Mouse (Mus musculus) midbrain, embryonic 16.5 days (tissue): ENCODE data around the gene Ankle2. TPM values are rescaled to one million over a fixed set of nuclear protein-coding genes. Genes with fewer than 3 reads are reported as not detected.

Source experiments
- ATAC-seq: fragments of 200-750 bp; cut with Nextera tagmentation; 2 replicates; pipeline ENCODE4 v1.8.0; 2017; ENCODE audit warnings: moderate TSS enrichment
- H3K27ac ChIP-seq: fragments of 300-500 bp; sonication (generic); 2 replicates; pipeline ENCODE4 v1.5.1; 2014; ENCODE audit warnings: mild to moderate bottlenecking, low read length, mixed read lengths
- H3K27me3 ChIP-seq: fragments of 300-500 bp; sonication (generic); 2 replicates; pipeline ENCODE4 v1.6.1; 2014; ENCODE audit warnings: low read depth, low read length, mixed read lengths; ENCODE audit not compliant: control insufficient read depth, insufficient read depth
- H3K36me3 ChIP-seq: fragments of 300-500 bp; sonication (generic); 2 replicates; pipeline ENCODE4 v1.6.1; 2014; ENCODE audit warnings: mild to moderate bottlenecking, low read length, moderate library complexity, mixed read lengths; ENCODE audit not compliant: control insufficient read depth, insufficient read depth
- H3K4me1 ChIP-seq: fragments of 300-500 bp; sonication (generic); 2 replicates; pipeline ENCODE4 v1.6.1; 2014; ENCODE audit warnings: mild to moderate bottlenecking, low read length, mixed read lengths; ENCODE audit not compliant: control insufficient read depth, insufficient read depth
- H3K4me2 ChIP-seq: fragments of 300-500 bp; sonication (generic); 2 replicates; pipeline ENCODE4 v1.6.1; 2014; ENCODE audit warnings: mild to moderate bottlenecking, low read length, mixed read lengths
- H3K4me3 ChIP-seq: fragments of 300-500 bp; sonication (generic); 2 replicates; pipeline ENCODE4 v1.5.1; 2014; ENCODE audit warnings: low read depth, mild to moderate bottlenecking, low read length, moderate library complexity, mixed read lengths
- H3K9ac ChIP-seq: fragments of 300-500 bp; sonication (generic); 2 replicates; pipeline ENCODE4 v1.6.1; 2014; ENCODE audit warnings: low read depth, low read length, mixed read lengths
- H3K9me3 ChIP-seq: fragments of 300-500 bp; sonication (generic); replicated peaks from 2 replicates; pipeline ENCODE4 v1.6.1; 2014; ENCODE audit warnings: mild to moderate bottlenecking, low read length, mixed read lengths; ENCODE audit not compliant: control insufficient read depth, poor library complexity, severe bottlenecking
- WGBS: fragments of 180-500 bp; shearing (Covaris S2); extraction: QIAGEN DNeasy Blood & Tissue Kit; methylation state at CpG from one replicate; pipeline ENCODE4 v1.1.7; 2014; 5-methylcytosine and 5-hydroxymethylcytosine counted together
- polyA plus RNA-seq: library from polyadenylated mRNA; unstranded; fragments of >200 nt; fragmentation: Nextera tagmentation; extraction: Ambion mirVana; gene quantifications from 2 replicates; pipeline ENCODE4 v1.2.1, GENCODE M21; 2015

Gene Ankle2
- polyA plus RNA-seq, 1 experiment from 2014 or later, result 18.7 TPM

DNA sequence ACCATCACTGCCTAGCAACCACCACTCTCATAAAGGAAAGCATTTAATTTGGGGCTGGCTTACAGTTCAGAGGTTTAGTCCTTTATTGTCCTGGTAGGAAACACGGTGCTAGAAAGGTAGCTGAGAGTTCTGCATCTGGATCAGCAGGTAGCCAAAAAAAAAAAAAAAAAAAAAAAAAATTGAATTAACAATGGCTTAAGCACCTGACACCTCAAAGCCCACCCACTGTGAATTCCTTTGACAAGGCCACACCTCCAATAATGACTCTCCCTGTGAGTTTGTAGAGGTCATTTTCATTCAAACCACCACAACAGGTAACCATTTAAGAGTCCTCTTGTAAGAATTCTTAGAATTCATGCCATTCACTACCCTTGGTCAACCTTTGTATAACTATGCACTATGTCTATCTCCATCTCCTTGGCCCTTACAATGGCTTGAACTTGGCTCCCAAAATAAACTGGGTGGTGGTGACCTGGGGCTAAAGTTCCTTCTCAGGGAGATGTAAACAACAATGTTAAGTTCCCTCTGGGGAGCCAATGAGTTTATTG lies 3.4 kb upstream of the Ankle2 start:
- 56% methylated on average over 1 of the region's 1 CpGs for WGBS

GRCm38 (mm10) chr5:110230401-110230779 lies 414 bp upstream of the Ankle2 start:
- Histone ChIP-seq H3K27ac (peak overlapping the region; percentile 90), H3K4me2 (peak overlapping the region; percentile 73), H3K4me1 (peaks cover 21% of the 10 kb centered on the region), H3K9me3 (no peaks in the 10 kb centered on the region), H3K27me3 (no peaks in the 10 kb centered on the region), H3K36me3 (peaks cover 5% of the 10 kb centered on the region; the same call in 1 of the 2 replicates), H3K9ac (peak overlapping the region; percentile 87), H3K4me3 (peak overlapping the region; percentile 57)
- WGBS, result 8% methylated on average over 8 of the region's 8 CpGs
- peak; percentile 31 for ATAC-seq

More for the DNA sequence above, 3.4 kb upstream of the Ankle2 start:
- H3K9ac ChIP-seq, result no peak overlapping the region
- H3K27me3 ChIP-seq, result no peaks in the 10 kb centered on the region
- H3K36me3 ChIP-seq, result peaks cover 6% of the 10 kb centered on the region; the same call in 1 of the 2 replicates
- no peak overlapping the region for H3K4me3 ChIP-seq
- H3K4me1 ChIP-seq, result peaks cover 15% of the 10 kb centered on the region
- no peak overlapping the region for H3K4me2 ChIP-seq
- no peaks in the 10 kb centered on the region for H3K9me3 ChIP-seq
- ATAC-seq, result no peak
- no peak overlapping the region for H3K27ac ChIP-seq

DNA sequence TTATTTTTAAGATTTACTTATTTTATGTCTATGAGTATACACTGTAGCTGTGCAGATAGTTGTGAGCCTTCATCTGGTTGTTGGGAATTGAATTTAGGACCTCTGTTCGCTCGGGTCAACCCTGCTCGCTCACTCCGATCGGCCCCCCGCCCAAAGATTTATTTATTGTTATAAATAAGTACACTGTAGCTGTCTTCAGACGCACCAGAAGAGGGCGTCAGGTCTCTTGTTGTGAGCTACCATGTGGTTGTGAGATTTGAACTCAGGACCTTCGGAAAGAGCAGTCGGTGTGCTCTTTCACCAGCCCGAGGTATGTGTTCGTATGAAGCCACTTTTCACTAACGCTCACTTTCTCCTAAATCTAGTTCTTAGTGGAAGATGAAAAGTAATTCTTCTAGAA lies 834 bp downstream of the Ankle2 start:
- Histone ChIP-seq H3K36me3 (peaks cover 8% of the 10 kb centered on the region), H3K4me3 (peak overlapping the region; percentile 57), H3K4me2 (peak overlapping the region; percentile 73), H3K4me1 (peaks cover 21% of the 10 kb centered on the region), H3K27ac (no peak overlapping the region), H3K9ac (peak overlapping the region; percentile 87), H3K9me3 (no peaks in the 10 kb centered on the region), H3K27me3 (no peaks in the 10 kb centered on the region)
- ATAC-seq, result no peak
- 44% methylated on average over 13 of the region's 13 CpGs for WGBS

- no peak overlapping the region for H3K9ac ChIP-seq
- no peak for ATAC-seq
- H3K9me3 ChIP-seq, result no peaks in the 10 kb centered on the region
- peaks cover 21% of the 10 kb centered on the region for H3K4me1 ChIP-seq
- no peaks in the 10 kb centered on the region for H3K27me3 ChIP-seq
- no peak overlapping the region for H3K27ac ChIP-seq
- WGBS, result 93% methylated on average over 6 of the region's 6 CpGs
- H3K4me3 ChIP-seq, result no peak overlapping the region
- H3K4me2 ChIP-seq, result peak overlapping the region; percentile 73
- H3K36me3 ChIP-seq, result peaks cover 8% of the 10 kb centered on the region
Measured at GRCm38 (mm10) chr5:110232346-110232745, 1.5 kb downstream of the Ankle2 start.

GRCm38 (mm10) chr5:110244091-110244490 lies 13.3 kb downstream of the Ankle2 start:
- no peak overlapping the region for H3K4me3 ChIP-seq
- peaks cover 63% of the 10 kb centered on the region for H3K36me3 ChIP-seq
- H3K27me3 ChIP-seq, result no peaks in the 10 kb centered on the region
- no peaks in the 10 kb centered on the region for H3K9me3 ChIP-seq
- H3K4me1 ChIP-seq, result no peaks in the 10 kb centered on the region
- ATAC-seq, result no peak
- H3K9ac ChIP-seq, result no peak overlapping the region
- no peak overlapping the region for H3K27ac ChIP-seq
- WGBS, result 86% methylated on average over 2 of the region's 2 CpGs
- no peak overlapping the region for H3K4me2 ChIP-seq

GRCm38 (mm10) chr5:110266941-110267340 lies 36.1 kb downstream of the Ankle2 start:
- no peak overlapping the region for H3K4me2 ChIP-seq
- peaks cover 12% of the 10 kb centered on the region for H3K4me1 ChIP-seq
- ATAC-seq, result no peak
- WGBS, result 93% methylated on average over 4 of the region's 4 CpGs
- H3K9me3 ChIP-seq, result no peaks in the 10 kb centered on the region
- H3K27ac ChIP-seq, result no peak overlapping the region
- H3K9ac ChIP-seq, result no peak overlapping the region
- H3K27me3 ChIP-seq, result no peaks in the 10 kb centered on the region
- no peak overlapping the region for H3K4me3 ChIP-seq
- H3K36me3 ChIP-seq, result peaks cover 15% of the 10 kb centered on the region

GRCm38 (mm10) chr5:110269141-110270101 lies 38.6 kb downstream of the Ankle2 start, which contains the start of gene Pgam5:
TSS of gene Pgam5 (minus strand) at chr5:110269913.
- Histone ChIP-seq H3K4me3 (peak within 1 kb of the TSS; percentile 95), H3K9me3 (no peaks in the 10 kb centered on the region), H3K4me2 (peak within 1 kb of the TSS; percentile 96), H3K4me1 (peaks cover 12% of the 10 kb centered on the region), H3K9ac (peak within 1 kb of the TSS; percentile 88), H3K27ac (peak within 1 kb of the TSS; percentile 70), H3K36me3 (peaks cover 14% of the 10 kb centered on the region), H3K27me3 (no peaks in the 10 kb centered on the region)
- peak; percentile 90 for ATAC-seq
- WGBS, result 2% methylated on average over 62 of the region's 66 CpGs

DNA sequence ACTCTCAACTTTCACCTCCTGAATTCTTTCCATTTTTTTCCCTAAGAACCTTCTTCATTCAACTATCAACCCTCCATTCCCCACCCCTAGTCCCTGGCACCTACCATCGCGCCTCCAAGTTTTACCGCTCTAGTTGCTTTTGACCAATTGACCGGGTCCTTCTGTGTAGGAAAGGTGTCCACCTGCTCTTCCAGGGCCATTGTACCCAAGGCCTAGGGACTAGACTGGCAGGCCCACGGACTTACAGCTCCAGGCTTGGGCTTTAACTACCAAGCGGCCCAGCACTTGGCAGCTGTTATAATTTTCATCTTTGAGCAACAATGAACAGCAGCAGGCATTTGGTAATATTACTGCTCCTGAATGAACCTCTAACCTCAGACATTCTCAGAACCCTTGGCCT lies 39.4 kb downstream of the Ankle2 start:
- WGBS, result 92% methylated on average over 6 of the region's 6 CpGs
- H3K9ac ChIP-seq, result no peak overlapping the region
- peaks cover 12% of the 10 kb centered on the region for H3K4me1 ChIP-seq
- no peaks in the 10 kb centered on the region for H3K27me3 ChIP-seq
- no peaks in the 10 kb centered on the region for H3K9me3 ChIP-seq
- H3K36me3 ChIP-seq, result peaks cover 6% of the 10 kb centered on the region
- peak; percentile 33; the same call in 1 of the 2 replicates for ATAC-seq
- H3K27ac ChIP-seq, result no peak overlapping the region
- H3K4me3 ChIP-seq, result no peak overlapping the region
- peak overlapping the region; percentile 35; the same call in 1 of the 2 replicates for H3K4me2 ChIP-seq

- no peaks in the 10 kb centered on the region for H3K9me3 ChIP-seq
- no peaks in the 10 kb centered on the region for H3K27me3 ChIP-seq
- H3K9ac ChIP-seq, result no peak overlapping the region
- no peak overlapping the region for H3K4me3 ChIP-seq
- peaks cover 3% of the 10 kb centered on the region; the same call in 1 of the 2 replicates for H3K4me1 ChIP-seq
- H3K4me2 ChIP-seq, result no peak overlapping the region
- ATAC-seq, result no peak
- 87% methylated on average over 4 of the region's 4 CpGs for WGBS
- H3K27ac ChIP-seq, result no peak overlapping the region
- no peaks in the 10 kb centered on the region for H3K36me3 ChIP-seq
Measured at GRCm38 (mm10) chr5:110274147-110274546, 43.3 kb downstream of the Ankle2 start.
